In the genomic region with DNA sequence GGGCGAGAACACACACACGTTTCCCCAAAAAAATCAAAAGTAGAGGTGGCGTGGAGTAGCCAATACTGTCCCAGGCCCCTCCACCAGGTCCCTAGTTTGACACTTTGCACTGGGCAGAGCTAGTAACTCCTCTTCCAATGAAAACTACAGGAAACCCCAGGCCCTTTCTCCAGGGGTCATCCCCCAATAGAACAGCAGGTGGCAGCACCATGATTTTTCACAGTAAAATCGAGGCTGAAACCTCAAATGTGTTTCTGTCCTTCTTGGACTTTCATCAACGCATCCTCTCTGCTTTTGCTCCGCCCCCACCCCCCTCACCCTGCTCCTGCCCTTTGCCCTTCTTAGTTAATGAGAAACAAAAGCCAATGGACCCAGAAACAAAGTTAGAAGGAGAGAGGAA, we compare ENCODE assay signal across 10 mouse cellular contexts. TPM values are rescaled to one million over a fixed set of nuclear protein-coding genes. Genes with fewer than 3 reads are reported as not detected.
A peak's percentile ranks its signal among the peaks of the same experiment; 100 is the strongest.
DNase-seq lines count a peak whose midpoint lies in the region; ATAC-seq and TF ChIP-seq lines count a peak whose summit lies in the region.
"Had no signal": no experiment of that assay in that cellular context is flagged by ENCODE, and none has a peak within 500 bp of the region (broad histone marks: within the 10 kb centered on the region; RNA-seq: fewer than 3 reads in every experiment).

No protein-coding gene starts in this region.

- 21% methylated on average over 6 of the region's 6 CpGs for WGBS in heart, embryonic 10.5 days
- 24% methylated on average over 6 of the region's 6 CpGs for WGBS in kidney, embryonic 14.5 days

- TF ChIP-seq CTCF in G1E (IDR thresholded peaks at IDR 0.05; ENCODE audit: low read depth, low read length): peak; percentile 15; the same call in 1 of the 2 replicates

- H3K27me3 ChIP-seq in heart, embryonic 10.5 days (ENCODE audit: insufficient read depth, poor library complexity, severe bottlenecking): no peaks in the 10 kb centered on the region; the same call in 1 of the 2 replicates
- peaks cover 17% of the 10 kb centered on the region; the same call in 1 of the 2 replicates for H3K27me3 ChIP-seq in G1E (ENCODE audit: insufficient read depth, low read length)
- H3K27me3 ChIP-seq in kidney, embryonic 14.5 days (ENCODE audit: control insufficient read depth, insufficient read depth, low read length): no peaks in the 10 kb centered on the region
- H3K27me3 ChIP-seq: embryonic facial prominence, embryonic 13.5 days; limb, embryonic 15.5 days had no signal

- peak; percentile 45 to 78 for DNase-seq in heart, adult 18-20 months
- no peak for DNase-seq in heart, embryonic 10.5 days (ENCODE audit: low spot score)
- DNase-seq in 3T3-L1 (ENCODE audit: low read depth, low spot score) (peak; percentile 86), G1E (ENCODE audit: low spot score) (peak; percentile 56)
- DNase-seq in embryo, embryonic 10 days (ENCODE audit: low spot score): peak; percentile 66
- peak; percentile 60 for DNase-seq in lung, postnatal 36 days
- DNase-seq in thymus, postnatal 14 days: peak; percentile 47

- peaks cover 9% of the 10 kb centered on the region for H3K4me1 ChIP-seq in heart, embryonic 10.5 days
- H3K4me1 ChIP-seq in G1E (ENCODE audit: insufficient read depth, low read depth, low read length): no peaks in the 10 kb centered on the region
- H3K4me1 ChIP-seq in kidney, embryonic 14.5 days (ENCODE audit: control insufficient read depth, insufficient read depth, low read length): peaks cover 3% of the 10 kb centered on the region; the same call in 1 of the 2 replicates

- ATAC-seq in G1E (ENCODE audit: extremely low read depth, insufficient number of reproducible peaks, low FRiP score, poor library complexity, severe bottlenecking): no peak; the same call in 1 of the 2 replicates
- ATAC-seq in kidney, embryonic 14.5 days (ENCODE audit: low FRiP score, low TSS enrichment): peak; percentile 47; the same call in 1 of the 2 replicates

- no peak overlapping the region for H3K4me3 ChIP-seq in heart, embryonic 10.5 days
- H3K4me3 ChIP-seq in G1E (ENCODE audit: low read depth, low read length): no peak overlapping the region
- H3K4me3 ChIP-seq in kidney, embryonic 14.5 days (ENCODE audit: low read length): no peak overlapping the region
- H3K4me3 ChIP-seq: embryonic facial prominence, embryonic 13.5 days; limb, embryonic 15.5 days had no signal

- H3K4me2 ChIP-seq in kidney, embryonic 14.5 days (replicated peaks; ENCODE audit: low read depth, low read length): no peak overlapping the region
- H3K4me2 ChIP-seq: embryonic facial prominence, embryonic 13.5 days; limb, embryonic 15.5 days had no signal

- no peak overlapping the region for H3K27ac ChIP-seq in heart, embryonic 10.5 days
- H3K27ac ChIP-seq in kidney, embryonic 14.5 days (ENCODE audit: low read depth, low read length): no peak overlapping the region
- H3K27ac ChIP-seq: embryonic facial prominence, embryonic 13.5 days; limb, embryonic 15.5 days had no signal

- H3K9ac ChIP-seq in kidney, embryonic 14.5 days (ENCODE audit: low read depth, low read length): no peak overlapping the region
- H3K9ac ChIP-seq: embryonic facial prominence, embryonic 13.5 days; limb, embryonic 15.5 days had no signal

- H3K36me3 ChIP-seq in heart, embryonic 10.5 days: no peaks in the 10 kb centered on the region
- H3K36me3 ChIP-seq in G1E (replicated peaks): no peaks in the 10 kb centered on the region
- H3K36me3 ChIP-seq in kidney, embryonic 14.5 days (ENCODE audit: control insufficient read depth, insufficient read depth, low read length): no peaks in the 10 kb centered on the region
- H3K36me3 ChIP-seq: embryonic facial prominence, embryonic 13.5 days; limb, embryonic 15.5 days had no signal

- H3K9me3 ChIP-seq in heart, embryonic 10.5 days: no peaks in the 10 kb centered on the region
- H3K9me3 ChIP-seq in G1E (replicated peaks): no peaks in the 10 kb centered on the region
- no peaks in the 10 kb centered on the region for H3K9me3 ChIP-seq in kidney, embryonic 14.5 days (ENCODE audit: control insufficient read depth, low read length)
- H3K9me3 ChIP-seq: embryonic facial prominence, embryonic 13.5 days; limb, embryonic 15.5 days had no signal

RNA-seq across cellular contexts. Expression of gene C1rl, which starts 11.3 kb away (rescaled TPM):
- 1 to 10 TPM; 1.3 to 2.1 TPM for total RNA-seq in heart, adult 18-20 months (2021)
- polyA plus RNA-seq in heart, embryonic 10.5 days (2016; fragmentation: Nextera tagmentation; extraction: Ambion mirVana): 0.39 and 0.83 TPM in 2 replicates
- total RNA-seq in G1E (2014; fragmentation: Nextera tagmentation) (not detected in 2 replicates), G1E (2017) (0.05 TPM in 1 of 2 replicates, not detected in the other)
- 0.02 and 0.10 TPM in 2 replicates for polyA plus RNA-seq in G1E (2012)
- 0.71 and 1.1 TPM in 2 replicates for polyA plus RNA-seq in kidney, embryonic 14.5 days (2014; fragmentation: Nextera tagmentation; extraction: Ambion mirVana)

RNA-seq across cellular contexts. Expression of gene Clstn3, which starts 17.0 kb away (rescaled TPM):
- 1 to 10 TPM in 1 of 2 experiments, under 1 TPM in 1; 0.30 to 8.2 TPM for total RNA-seq in heart, adult 18-20 months (2021)
- 1.3 and 3.3 TPM in 2 replicates for polyA plus RNA-seq in heart, embryonic 10.5 days (2016; fragmentation: Nextera tagmentation; extraction: Ambion mirVana)
- total RNA-seq in G1E (2014; fragmentation: Nextera tagmentation) (1.7 and 4.2 TPM in 2 replicates), G1E (2017) (4.6 and 6.2 TPM in 2 replicates)
- polyA plus RNA-seq in G1E (2012): 10.9 and 11.5 TPM in 2 replicates
- polyA plus RNA-seq in kidney, embryonic 14.5 days (2014; fragmentation: Nextera tagmentation; extraction: Ambion mirVana): 2.8 TPM in 2 replicates

RNA-seq across cellular contexts. Expression of gene C1ra, which starts 30.6 kb away (rescaled TPM):
- total RNA-seq in heart, adult 18-20 months (2021): 10 to 100 TPM; 12.0 to 17.7 TPM
- polyA plus RNA-seq in heart, embryonic 10.5 days (2016; fragmentation: Nextera tagmentation; extraction: Ambion mirVana): 0.05 and 0.31 TPM in 2 replicates
- total RNA-seq in G1E (2014; fragmentation: Nextera tagmentation): not detected in 2 replicates
- total RNA-seq in G1E (2017): 0.05 and 0.06 TPM in 2 replicates
- polyA plus RNA-seq in G1E (2012): not detected in 2 replicates
- 3.9 and 4.3 TPM in 2 replicates for polyA plus RNA-seq in kidney, embryonic 14.5 days (2014; fragmentation: Nextera tagmentation; extraction: Ambion mirVana)
